Mouse (Mus musculus): ENCODE results near the gene Tssk6.

GRCm38 (mm10) chr8:69935431-69935830 is 33.4 kb downstream of the Tssk6 start:
- TF ChIP-seq CTCF (IDR thresholded peaks at IDR 0.05): no peak
- TF ChIP-seq EP300 (IDR thresholded peaks at IDR 0.05): no peak

Data from lung, postnatal 0 days (tissue).